Comparison of ENCODE assay signal across 7 mouse cellular contexts in genomic region chr8:84003612-84004246, GRCm38 (mm10). TPM values are rescaled to one million over a fixed set of nuclear protein-coding genes. Genes with fewer than 3 reads are reported as not detected.
DNase-seq lines count a peak whose midpoint lies in the region; ATAC-seq and TF ChIP-seq lines count a peak whose summit lies in the region.

No protein-coding gene starts in this region.

- no peak for ATAC-seq in megakaryocyte, adult 5-6 weeks (ENCODE audit: poor library complexity, severe bottlenecking)
- no peak for ATAC-seq in forebrain, embryonic 12.5 days (ENCODE audit: low FRiP score)
- no peak for ATAC-seq in limb, embryonic 14.5 days (ENCODE audit: low FRiP score, low read depth)
- no peak for ATAC-seq in stomach, embryonic 16.5 days (ENCODE audit: insufficient read depth, low FRiP score)

- peak overlapping the region; percentile 91 for H3K4me3 ChIP-seq in megakaryocyte, embryonic 14.5 days (replicated peaks)
- H3K4me3 ChIP-seq in forebrain, embryonic 12.5 days (replicated peaks) = peak overlapping the region; percentile 60
- peak overlapping the region; percentile 63 for H3K4me3 ChIP-seq in limb, embryonic 14.5 days (replicated peaks; ENCODE audit: low read length)
- peak overlapping the region; percentile 65 for H3K4me3 ChIP-seq in stomach, embryonic 16.5 days (replicated peaks; ENCODE audit: low read length)

- TF ChIP-seq POLR2A in limb, embryonic 14.5 days (IDR thresholded peaks at IDR 0.05; ENCODE audit: borderline replicate concordance, extremely low read depth, insufficient read depth, insufficient read length) = no peak

- no peak for DNase-seq in limb, embryonic 14.5 days (ENCODE audit: low spot score)
- DNase-seq in cerebellum, postnatal 36 days = no peak
- no peak for DNase-seq in kidney, adult 18-20 months

- WGBS in forebrain, embryonic 12.5 days = 78% methylated on average over 6 of the region's 6 CpGs
- WGBS in limb, embryonic 14.5 days = 68% methylated on average over 6 of the region's 6 CpGs
- WGBS in stomach, embryonic 16.5 days = 78% methylated on average over 6 of the region's 6 CpGs

- H3K9ac ChIP-seq in forebrain, embryonic 12.5 days = peak overlapping the region; percentile 70; the same call in 1 of the 2 replicates
- H3K9ac ChIP-seq in limb, embryonic 14.5 days (ENCODE audit: low read depth, low read length, severe bottlenecking) = peak overlapping the region; percentile 69
- H3K9ac ChIP-seq in stomach, embryonic 16.5 days (ENCODE audit: low read length) = peak overlapping the region; percentile 81

- H3K27ac ChIP-seq in forebrain, embryonic 12.5 days = no peak overlapping the region
- no peak overlapping the region for H3K27ac ChIP-seq in limb, embryonic 14.5 days (replicated peaks; ENCODE audit: low read depth, low read length)
- no peak overlapping the region for H3K27ac ChIP-seq in stomach, embryonic 16.5 days (ENCODE audit: low read length)

- H3K4me1 ChIP-seq in megakaryocyte, embryonic 14.5 days = peaks cover 48% of the 10 kb centered on the region
- peaks cover 31% of the 10 kb centered on the region for H3K4me1 ChIP-seq in forebrain, embryonic 12.5 days
- H3K4me1 ChIP-seq in limb, embryonic 14.5 days (ENCODE audit: control insufficient read depth, insufficient read depth, low read length) = peaks cover 22% of the 10 kb centered on the region
- H3K4me1 ChIP-seq in stomach, embryonic 16.5 days (ENCODE audit: control insufficient read depth, insufficient read depth, low read length) = peaks cover 26% of the 10 kb centered on the region

- no peaks in the 10 kb centered on the region for H3K9me3 ChIP-seq in megakaryocyte, embryonic 14.5 days
- H3K9me3 ChIP-seq in forebrain, embryonic 12.5 days = no peaks in the 10 kb centered on the region
- no peaks in the 10 kb centered on the region for H3K9me3 ChIP-seq in limb, embryonic 14.5 days (ENCODE audit: control insufficient read depth, low read length)
- no peaks in the 10 kb centered on the region for H3K9me3 ChIP-seq in stomach, embryonic 16.5 days (replicated peaks; ENCODE audit: control insufficient read depth, low read length)

- H3K4me2 ChIP-seq in forebrain, embryonic 12.5 days = peak overlapping the region; percentile 82
- H3K4me2 ChIP-seq in limb, embryonic 14.5 days (replicated peaks; ENCODE audit: low read depth, low read length, severe bottlenecking) = peak overlapping the region; percentile 92
- H3K4me2 ChIP-seq in stomach, embryonic 16.5 days (ENCODE audit: low read depth, low read length) = peak overlapping the region; percentile 88

- H3K27me3 ChIP-seq in megakaryocyte, embryonic 14.5 days (replicated peaks) = no peaks in the 10 kb centered on the region
- H3K27me3 ChIP-seq in forebrain, embryonic 12.5 days = peaks cover 45% of the 10 kb centered on the region
- no peaks in the 10 kb centered on the region for H3K27me3 ChIP-seq in limb, embryonic 14.5 days (ENCODE audit: control insufficient read depth, insufficient read depth, low read length)
- no peaks in the 10 kb centered on the region for H3K27me3 ChIP-seq in stomach, embryonic 16.5 days (ENCODE audit: control insufficient read depth, insufficient read depth, low read length)

- peaks cover 47% of the 10 kb centered on the region for H3K36me3 ChIP-seq in megakaryocyte, embryonic 14.5 days (replicated peaks; ENCODE audit: low read length)
- H3K36me3 ChIP-seq in forebrain, embryonic 12.5 days (replicated peaks) = peaks cover 24% of the 10 kb centered on the region
- H3K36me3 ChIP-seq in limb, embryonic 14.5 days (ENCODE audit: control insufficient read depth, insufficient read depth, low read length) = peaks cover 28% of the 10 kb centered on the region
- peaks cover 7% of the 10 kb centered on the region; the same call in 1 of the 2 replicates for H3K36me3 ChIP-seq in stomach, embryonic 16.5 days (ENCODE audit: control insufficient read depth, insufficient read depth, low read length)

RNA-seq across cellular contexts. Expression of gene 1700067K01Rik, which starts 2.4 kb away (rescaled TPM):
- polyA plus RNA-seq in megakaryocyte, embryonic 14.5 days (2012; ENCODE audit: insufficient read depth, low replicate concordance) = 0.75 and 2.7 TPM in 2 replicates
- total RNA-seq in megakaryocyte, adult 5-6 weeks (2015) = 0.16 TPM in 1 of 2 replicates, not detected in the other
- 0.41 TPM in 1 of 2 replicates, not detected in the other for total RNA-seq in megakaryocyte, adult 5-6 weeks (2017)
- 1.2 TPM in 2 replicates for polyA plus RNA-seq in forebrain, embryonic 12.5 days (2016; fragmentation: Nextera tagmentation; extraction: Ambion mirVana)
- 0.72 and 0.73 TPM in 2 replicates for polyA plus RNA-seq in limb, embryonic 14.5 days (2012; rRNA removed)
- 1.6 and 2.3 TPM in 2 replicates for polyA plus RNA-seq in limb, embryonic 14.5 days (2014; fragmentation: Nextera tagmentation; extraction: Ambion mirVana)
- polyA plus RNA-seq in stomach, embryonic 16.5 days (2015; fragmentation: Nextera tagmentation; extraction: Ambion mirVana) = 0.58 and 0.71 TPM in 2 replicates

RNA-seq across cellular contexts. Expression of gene Samd1, which starts 6.3 kb away (rescaled TPM):
- 72.0 and 104 TPM in 2 replicates for polyA plus RNA-seq in megakaryocyte, embryonic 14.5 days (2012; ENCODE audit: insufficient read depth, low replicate concordance)
- total RNA-seq in megakaryocyte, adult 5-6 weeks (2015) = 63.0 and 69.1 TPM in 2 replicates
- 46.6 and 48.4 TPM in 2 replicates for total RNA-seq in megakaryocyte, adult 5-6 weeks (2017)
- 9.9 and 11.4 TPM in 2 replicates for polyA plus RNA-seq in forebrain, embryonic 12.5 days (2016; fragmentation: Nextera tagmentation; extraction: Ambion mirVana)
- polyA plus RNA-seq in limb, embryonic 14.5 days (2012; rRNA removed) = 99.8 and 111 TPM in 2 replicates
- 17.2 and 17.4 TPM in 2 replicates for polyA plus RNA-seq in limb, embryonic 14.5 days (2014; fragmentation: Nextera tagmentation; extraction: Ambion mirVana)
- 6.6 and 7.4 TPM in 2 replicates for polyA plus RNA-seq in stomach, embryonic 16.5 days (2015; fragmentation: Nextera tagmentation; extraction: Ambion mirVana)

RNA-seq across cellular contexts. Expression of gene 2210011C24Rik, which starts 8.2 kb away (rescaled TPM):
- not detected in 2 replicates for polyA plus RNA-seq in megakaryocyte, embryonic 14.5 days (2012; ENCODE audit: insufficient read depth, low replicate concordance)
- total RNA-seq in megakaryocyte, adult 5-6 weeks (2015) = not detected in 2 replicates
- total RNA-seq in megakaryocyte, adult 5-6 weeks (2017) = not detected in 2 replicates
- not detected in 2 replicates for polyA plus RNA-seq in forebrain, embryonic 12.5 days (2016; fragmentation: Nextera tagmentation; extraction: Ambion mirVana)
- polyA plus RNA-seq in limb, embryonic 14.5 days (2012; rRNA removed) = 0.35 and 1.1 TPM in 2 replicates
- polyA plus RNA-seq in limb, embryonic 14.5 days (2014; fragmentation: Nextera tagmentation; extraction: Ambion mirVana) = 0.44 and 2.0 TPM in 2 replicates
- 0.50 and 0.80 TPM in 2 replicates for polyA plus RNA-seq in stomach, embryonic 16.5 days (2015; fragmentation: Nextera tagmentation; extraction: Ambion mirVana)

RNA-seq across cellular contexts. Expression of gene Palm3, which starts 17.5 kb away (rescaled TPM):
- not detected in 2 replicates for polyA plus RNA-seq in megakaryocyte, embryonic 14.5 days (2012; ENCODE audit: insufficient read depth, low replicate concordance)
- total RNA-seq in megakaryocyte, adult 5-6 weeks (2015) = not detected in 2 replicates
- total RNA-seq in megakaryocyte, adult 5-6 weeks (2017) = not detected in 2 replicates
- 3.3 and 4.1 TPM in 2 replicates for polyA plus RNA-seq in forebrain, embryonic 12.5 days (2016; fragmentation: Nextera tagmentation; extraction: Ambion mirVana)
- 4.5 and 8.6 TPM in 2 replicates for polyA plus RNA-seq in limb, embryonic 14.5 days (2012; rRNA removed)
- 3.0 and 4.6 TPM in 2 replicates for polyA plus RNA-seq in limb, embryonic 14.5 days (2014; fragmentation: Nextera tagmentation; extraction: Ambion mirVana)
- polyA plus RNA-seq in stomach, embryonic 16.5 days (2015; fragmentation: Nextera tagmentation; extraction: Ambion mirVana) = 4.1 and 4.9 TPM in 2 replicates

RNA-seq across cellular contexts. Expression of gene Prkaca, which starts 30.9 kb away (rescaled TPM):
- polyA plus RNA-seq in megakaryocyte, embryonic 14.5 days (2012; ENCODE audit: insufficient read depth, low replicate concordance) = 25.3 and 30.8 TPM in 2 replicates
- total RNA-seq in megakaryocyte, adult 5-6 weeks (2015) = 19.6 and 21.6 TPM in 2 replicates
- 17.7 and 17.9 TPM in 2 replicates for total RNA-seq in megakaryocyte, adult 5-6 weeks (2017)
- 181 and 187 TPM in 2 replicates for polyA plus RNA-seq in forebrain, embryonic 12.5 days (2016; fragmentation: Nextera tagmentation; extraction: Ambion mirVana)
- polyA plus RNA-seq in limb, embryonic 14.5 days (2012; rRNA removed) = 132 and 141 TPM in 2 replicates
- 151 and 158 TPM in 2 replicates for polyA plus RNA-seq in limb, embryonic 14.5 days (2014; fragmentation: Nextera tagmentation; extraction: Ambion mirVana)
- 49.5 and 79.8 TPM in 2 replicates for polyA plus RNA-seq in stomach, embryonic 16.5 days (2015; fragmentation: Nextera tagmentation; extraction: Ambion mirVana)
